Mouse (Mus musculus) olfactory bulb, adult 2 months (tissue): ENCODE results near the gene Fkbp9.

Experiments used
- CTCF ChIP-seq: fragments of 200-500 bp; IDR thresholded peaks from 2 replicates; pipeline ENCODE4 v1.5.1; 2012; ENCODE audit warnings: low read depth, mild to moderate bottlenecking, low read length, moderate library complexity; ENCODE audit not compliant: insufficient read depth
- POLR2A ChIP-seq: fragments of 200-500 bp; IDR thresholded peaks from 2 replicates; pipeline ENCODE4 v1.6.1; 2012; ENCODE audit warnings: mild to moderate bottlenecking, low read depth, low read length, moderate library complexity; ENCODE audit not compliant: insufficient read depth

DNA sequence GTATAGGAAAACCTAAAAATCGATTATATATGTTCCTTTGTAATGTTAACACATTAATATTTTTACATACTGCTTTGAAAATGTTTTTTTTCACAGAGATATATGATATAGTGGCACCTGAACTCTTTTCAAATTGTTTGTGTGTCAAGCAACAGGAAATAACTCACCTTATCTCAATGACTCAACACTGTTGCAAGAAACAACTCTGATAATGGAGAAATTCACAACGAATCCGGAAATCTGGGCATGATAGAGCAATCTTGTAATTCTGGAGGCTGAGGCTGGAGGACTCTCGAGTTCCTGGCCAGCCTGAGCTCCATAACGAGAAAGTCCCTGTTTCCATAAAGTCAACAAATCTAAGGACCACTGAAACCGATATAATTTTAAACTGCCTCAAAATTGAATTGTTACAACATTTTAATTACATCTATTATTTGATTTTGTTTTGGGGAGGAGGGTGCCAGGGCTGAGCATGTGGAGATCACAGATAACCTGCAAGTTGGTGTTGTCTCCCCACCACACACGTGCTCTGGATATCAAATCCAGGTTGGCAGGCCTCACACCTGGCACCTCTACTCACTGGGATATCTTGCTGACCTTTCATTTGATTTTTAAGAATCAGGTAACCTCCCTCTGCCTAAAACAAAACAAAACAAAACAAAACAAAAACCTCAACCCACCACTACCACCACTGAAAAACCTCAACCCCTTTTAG is 87.6 kb downstream of the Fkbp9 start:
- TF ChIP-seq POLR2A = no peak
- no peak for TF ChIP-seq CTCF
